Comparison of ENCODE assay signal across 15 mouse cellular contexts in genomic region chr5:31906286-31906951, GRCm38 (mm10).
DNase-seq lines count a peak whose midpoint lies in the region; ATAC-seq and TF ChIP-seq lines count a peak whose summit lies in the region.
"Had no signal": no experiment of that assay in that cellular context is flagged by ENCODE, and none has a peak within 500 bp of the region (broad histone marks: within the 10 kb centered on the region; RNA-seq: fewer than 3 reads in every experiment).

No protein-coding gene starts in this region.

- no peak overlapping the region for H3K4me3 ChIP-seq in gastrocnemius, adult 2 months
- no peak overlapping the region for H3K4me3 ChIP-seq in lung, postnatal 0 days (ENCODE audit: low read depth, low read length)
- no peak overlapping the region for H3K4me3 ChIP-seq in embryonic facial prominence, embryonic 15.5 days (replicated peaks)
- H3K4me3 ChIP-seq in stomach, embryonic 15.5 days (replicated peaks), result no peak overlapping the region
- no peak overlapping the region for H3K4me3 ChIP-seq in hindbrain, embryonic 10.5 days
- H3K4me3 ChIP-seq: heart, embryonic 15.5 days; midbrain, embryonic 10.5 days had no signal

- peak; percentile 44 for ATAC-seq in lung, postnatal 0 days
- ATAC-seq in embryonic facial prominence, embryonic 15.5 days (ENCODE audit: insufficient number of reproducible peaks, low FRiP score, low TSS enrichment, low read depth), result 0 out of 2 replicates have a peak, but pooled peaks have one; percentile 34
- ATAC-seq in stomach, embryonic 15.5 days (ENCODE audit: insufficient read depth, low FRiP score, low read depth), result no peak

- no peak for TF ChIP-seq CTCF in gastrocnemius, adult 2 months (IDR thresholded peaks at IDR 0.05)
- no peak for TF ChIP-seq CTCF in lung, postnatal 0 days (IDR thresholded peaks at IDR 0.05)

- peak; percentile 55 for DNase-seq in gastrocnemius, adult 2 months
- DNase-seq in gastrocnemius, adult 8-10 months (ENCODE audit: low spot score in 2 of 2), result no peak
- DNase-seq in lung, postnatal 0 days (ENCODE audit: low spot score), result peak; percentile 37
- DNase-seq in lung, postnatal 4 days, result no peak
- DNase-seq in hindbrain, embryonic 10.5 days (ENCODE audit: low spot score), result no peak
- DNase-seq in right cerebral cortex, postnatal 36 days (ENCODE audit: low spot score in 2 of 2), result no peak
- DNase-seq: cerebellum, adult 9-10 months; gastrocnemius, postnatal 14 days; lung, adult 2 months; right cerebral cortex, postnatal 4 days had no signal

- H3K4me1 ChIP-seq in lung, postnatal 0 days (ENCODE audit: insufficient read depth, low read depth, low read length), result peaks cover 8% of the 10 kb centered on the region; the same call in 1 of the 2 replicates
- peaks cover 23% of the 10 kb centered on the region for H3K4me1 ChIP-seq in embryonic facial prominence, embryonic 15.5 days
- H3K4me1 ChIP-seq in stomach, embryonic 15.5 days, result peaks cover 16% of the 10 kb centered on the region; the same call in 1 of the 2 replicates
- no peaks in the 10 kb centered on the region for H3K4me1 ChIP-seq in hindbrain, embryonic 10.5 days (replicated peaks)
- H3K4me1 ChIP-seq: midbrain, embryonic 10.5 days had no signal

- H3K9me3 ChIP-seq in lung, postnatal 0 days (ENCODE audit: low read length), result no peaks in the 10 kb centered on the region
- H3K9me3 ChIP-seq in embryonic facial prominence, embryonic 15.5 days (replicated peaks), result no peaks in the 10 kb centered on the region
- H3K9me3 ChIP-seq in stomach, embryonic 15.5 days, result no peaks in the 10 kb centered on the region
- H3K9me3 ChIP-seq in hindbrain, embryonic 10.5 days, result no peaks in the 10 kb centered on the region
- H3K9me3 ChIP-seq: heart, embryonic 15.5 days; midbrain, embryonic 10.5 days had no signal

- 78% methylated on average over 7 of the region's 7 CpGs for WGBS in lung, postnatal 0 days
- WGBS in embryonic facial prominence, embryonic 15.5 days, result 51% methylated on average over 7 of the region's 7 CpGs
- WGBS in stomach, embryonic 15.5 days, result 80% methylated on average over 7 of the region's 7 CpGs
- whole genome bisulfite sequencing in hindbrain, embryonic 10.5 days, result 85% methylated on average over 7 of the region's 7 CpGs

- intact Hi-C loops in gastrocnemius, adult 2 months (cut with DNase I), result no loop called here

- no peak overlapping the region for H3K4me2 ChIP-seq in lung, postnatal 0 days (replicated peaks; ENCODE audit: low read depth, low read length)
- no peak overlapping the region for H3K4me2 ChIP-seq in embryonic facial prominence, embryonic 15.5 days (replicated peaks)
- no peak overlapping the region for H3K4me2 ChIP-seq in stomach, embryonic 15.5 days
- H3K4me2 ChIP-seq: heart, embryonic 15.5 days had no signal

- peak overlapping the region; percentile 72 for H3K27ac ChIP-seq in gastrocnemius, adult 2 months
- H3K27ac ChIP-seq in lung, postnatal 0 days (ENCODE audit: low read length), result peak overlapping the region; percentile 58
- peak overlapping the region; percentile 85 for H3K27ac ChIP-seq in embryonic facial prominence, embryonic 15.5 days (replicated peaks)
- peak overlapping the region; percentile 74 for H3K27ac ChIP-seq in stomach, embryonic 15.5 days
- no peak overlapping the region for H3K27ac ChIP-seq in hindbrain, embryonic 10.5 days
- H3K27ac ChIP-seq: heart, embryonic 15.5 days; macrophage; midbrain, embryonic 10.5 days had no signal

- no peak overlapping the region for H3K9ac ChIP-seq in lung, postnatal 0 days (replicated peaks; ENCODE audit: low read depth)
- H3K9ac ChIP-seq in embryonic facial prominence, embryonic 15.5 days, result no peak overlapping the region
- no peak overlapping the region for H3K9ac ChIP-seq in stomach, embryonic 15.5 days
- H3K9ac ChIP-seq: heart, embryonic 15.5 days had no signal

- no peak for TF ChIP-seq EP300 in lung, postnatal 0 days (IDR thresholded peaks at IDR 0.05)

- H3K27me3 ChIP-seq in lung, postnatal 0 days (replicated peaks; ENCODE audit: insufficient read depth, low read length), result no peaks in the 10 kb centered on the region
- no peaks in the 10 kb centered on the region for H3K27me3 ChIP-seq in embryonic facial prominence, embryonic 15.5 days
- no peaks in the 10 kb centered on the region for H3K27me3 ChIP-seq in stomach, embryonic 15.5 days (replicated peaks)
- H3K27me3 ChIP-seq in hindbrain, embryonic 10.5 days (ENCODE audit: insufficient read depth, poor library complexity, severe bottlenecking), result no peaks in the 10 kb centered on the region
- H3K27me3 ChIP-seq: heart, embryonic 15.5 days had no signal

- no peaks in the 10 kb centered on the region for H3K36me3 ChIP-seq in lung, postnatal 0 days (ENCODE audit: insufficient read depth, low read length)
- no peaks in the 10 kb centered on the region for H3K36me3 ChIP-seq in embryonic facial prominence, embryonic 15.5 days
- H3K36me3 ChIP-seq in stomach, embryonic 15.5 days, result no peaks in the 10 kb centered on the region
- no peaks in the 10 kb centered on the region for H3K36me3 ChIP-seq in hindbrain, embryonic 10.5 days
- H3K36me3 ChIP-seq: heart, embryonic 15.5 days; midbrain, embryonic 10.5 days had no signal

Comparison
In these comparisons a context has a peak if more than half of its experiments do, and no peak if none do; other contexts are left out.
1. DNase-seq: peak in gastrocnemius, adult 2 months (single experiment) and lung, postnatal 0 days (single experiment); none in gastrocnemius, adult 8-10 months (0 of 2), lung, postnatal 4 days (0 of 2), hindbrain, embryonic 10.5 days (single experiment) and right cerebral cortex, postnatal 36 days (0 of 2).